Mouse (Mus musculus): ENCODE results near the gene Atrnl1.
"Not testable (repeated sequence)": the region's sequence is repeated elsewhere in the genome, so short reads cannot be mapped to it uniquely, and the experiment has no call there.

The Atrnl1 gene

GRCm38 (mm10) chr19:58046656-58047055 lies 435.8 kb downstream of the Atrnl1 start:
- DNase-seq, result no peak

- DNase-seq, result not testable (repeated sequence)
These were observed 439.6 kb downstream of the Atrnl1 start for GRCm38 (mm10) chr19:58050410-58050809.

- DNase-seq, result no peak
These were observed 440.2 kb downstream of the Atrnl1 start for GRCm38 (mm10) chr19:58050986-58051385.

GRCm38 (mm10) chr19:58051905-58052304 lies 441.1 kb downstream of the Atrnl1 start:
- no peak for DNase-seq

- DNase-seq, result no peak
These were observed 441.8 kb downstream of the Atrnl1 start for GRCm38 (mm10) chr19:58052444-58053135.

GRCm38 (mm10) chr19:58059719-58060118 lies 448.9 kb downstream of the Atrnl1 start:
- DNase-seq, result no peak

- DNase-seq, result no peak
These were observed 449.5 kb downstream of the Atrnl1 start for GRCm38 (mm10) chr19:58060199-58060853.

GRCm38 (mm10) chr19:58060854-58061358 lies 450.1 kb downstream of the Atrnl1 start:
- no peak for DNase-seq

- DNase-seq, result no peak
These were observed 451.1 kb downstream of the Atrnl1 start for GRCm38 (mm10) chr19:58061933-58062332.

GRCm38 (mm10) chr19:58063541-58063940 lies 452.7 kb downstream of the Atrnl1 start:
- DNase-seq, result no peak

- DNase-seq, result no peak
These were observed 453.5 kb downstream of the Atrnl1 start for GRCm38 (mm10) chr19:58064116-58065000.

GRCm38 (mm10) chr19:58065001-58065314 lies 454.1 kb downstream of the Atrnl1 start:
- DNase-seq, result no peak

- no peak for DNase-seq
These were observed 454.7 kb downstream of the Atrnl1 start for GRCm38 (mm10) chr19:58065514-58065913.

- DNase-seq, result no peak
These were observed 457.3 kb downstream of the Atrnl1 start for GRCm38 (mm10) chr19:58068114-58068513.

- no peak for DNase-seq
These were observed 458.1 kb downstream of the Atrnl1 start for GRCm38 (mm10) chr19:58068958-58069357.

GRCm38 (mm10) chr19:58072404-58072803 lies 461.6 kb downstream of the Atrnl1 start:
- DNase-seq, result no peak

GRCm38 (mm10) chr19:58072846-58073245 lies 462.0 kb downstream of the Atrnl1 start:
- no peak for DNase-seq

GRCm38 (mm10) chr19:58075252-58075651 lies 464.4 kb downstream of the Atrnl1 start:
- no peak for DNase-seq

- no peak for DNase-seq
These were observed 466.1 kb downstream of the Atrnl1 start for GRCm38 (mm10) chr19:58076961-58077371.

- DNase-seq, result no peak
These were observed 466.8 kb downstream of the Atrnl1 start for GRCm38 (mm10) chr19:58077529-58078070.

GRCm38 (mm10) chr19:58080168-58080567 lies 469.3 kb downstream of the Atrnl1 start:
- DNase-seq, result no peak

GRCm38 (mm10) chr19:58082751-58083150 lies 471.9 kb downstream of the Atrnl1 start:
- no peak for DNase-seq

GRCm38 (mm10) chr19:58084826-58085225 lies 474.0 kb downstream of the Atrnl1 start:
- DNase-seq, result no peak
